In the genomic region with DNA sequence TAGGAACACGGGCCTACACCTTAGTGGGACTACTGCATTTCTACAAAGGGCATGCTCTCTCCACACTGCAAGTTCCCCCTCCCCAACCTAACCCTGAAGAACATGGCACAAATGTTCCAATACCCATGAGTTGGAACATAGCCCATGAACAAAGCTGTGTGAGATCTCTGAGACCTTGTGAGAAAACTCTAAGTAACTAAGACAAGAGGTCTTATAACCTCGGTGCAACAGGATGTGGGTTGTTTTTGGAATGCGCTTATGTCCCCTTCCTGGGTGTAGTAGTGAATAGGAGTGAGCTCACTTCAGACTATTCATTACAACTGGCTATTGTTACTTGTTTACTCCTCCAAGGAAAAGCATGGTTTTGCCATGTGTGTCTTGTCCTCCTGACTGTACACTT, we compare ENCODE assay signal across 22 mouse cellular contexts.
DNase-seq lines count a peak whose midpoint lies in the region; ATAC-seq lines count a peak whose summit lies in the region.
"Had no signal": no experiment of that assay in that cellular context is flagged by ENCODE, and none has a peak within 500 bp of the region (broad histone marks: within the 10 kb centered on the region; RNA-seq: fewer than 3 reads in every experiment).

No protein-coding gene starts in this region.

- no peak overlapping the region for H3K27ac ChIP-seq in hindbrain, embryonic 16.5 days (ENCODE audit: low read depth, low read length)
- H3K27ac ChIP-seq in liver, embryonic 11.5 days (ENCODE audit: low read depth, low read length), result no peak overlapping the region
- H3K27ac ChIP-seq: embryonic facial prominence, embryonic 10.5 days; embryonic facial prominence, embryonic 12.5 days; forebrain, embryonic 13.5 days; forebrain, embryonic 15.5 days had no signal

- H3K4me2 ChIP-seq in hindbrain, embryonic 16.5 days (ENCODE audit: low read length), result no peak overlapping the region
- H3K4me2 ChIP-seq in liver, embryonic 11.5 days, result no peak overlapping the region
- H3K4me2 ChIP-seq: embryonic facial prominence, embryonic 12.5 days; forebrain, embryonic 13.5 days; forebrain, embryonic 15.5 days had no signal

- no peaks in the 10 kb centered on the region for H3K27me3 ChIP-seq in hindbrain, embryonic 16.5 days (replicated peaks; ENCODE audit: control insufficient read depth, insufficient read depth, low read length)
- H3K27me3 ChIP-seq in liver, embryonic 11.5 days (replicated peaks; ENCODE audit: control insufficient read depth, insufficient read depth, low read length), result no peaks in the 10 kb centered on the region
- H3K27me3 ChIP-seq: forebrain, embryonic 13.5 days; forebrain, embryonic 15.5 days had no signal

- H3K4me3 ChIP-seq in hindbrain, embryonic 16.5 days (ENCODE audit: low read length), result no peak overlapping the region
- no peak overlapping the region for H3K4me3 ChIP-seq in liver, embryonic 11.5 days (ENCODE audit: low read depth, low read length)
- H3K4me3 ChIP-seq: embryonic facial prominence, embryonic 10.5 days; embryonic facial prominence, embryonic 12.5 days; forebrain, embryonic 13.5 days; forebrain, embryonic 15.5 days had no signal

- ATAC-seq in hindbrain, embryonic 16.5 days, result no peak
- ATAC-seq in liver, embryonic 11.5 days (replicated peaks; ENCODE audit: low FRiP score), result no peak
- ATAC-seq: activated CD4-positive, CD25-positive, alpha-beta regulatory T cell, adult 4 months had no signal

- DNase-seq in thymus, postnatal 0 days (ENCODE audit: low spot score), result peak; percentile 76
- no peak for DNase-seq in thymus, postnatal 4 days
- DNase-seq in 3T3-L1 (ENCODE audit: low read depth, low spot score), result peak; percentile 12
- DNase-seq in CD4-positive helper T cell, adult 2 months (ENCODE audit: low read depth, low spot score), result peak; percentile 21
- DNase-seq in naive thymus-derived CD4-positive, alpha-beta T cell, adult 2 months (ENCODE audit: low read depth), result peak; percentile 65
- DNase-seq in liver, embryonic 11.5 days (ENCODE audit: low spot score), result no peak
- no peak for DNase-seq in ovary, postnatal 10 days (ENCODE audit: low spot score)
- DNase-seq: adrenal gland, adult 8-10 months; adrenal gland, postnatal 14 days; adrenal gland, postnatal 36 days; B cell, adult 2 months; cerebellum, adult 11-12 months; cerebellum, adult 2 months; cerebellum, adult 9-10 months; cerebellum, postnatal 25 days; forebrain, postnatal 0 days had no signal

- WGBS in hindbrain, embryonic 16.5 days, result 76% methylated on average over 3 of the region's 3 CpGs
- WGBS in liver, embryonic 11.5 days, result 68% methylated on average over 3 of the region's 3 CpGs

- no peaks in the 10 kb centered on the region for H3K9me3 ChIP-seq in hindbrain, embryonic 16.5 days (ENCODE audit: control insufficient read depth, low read length)
- no peaks in the 10 kb centered on the region for H3K9me3 ChIP-seq in liver, embryonic 11.5 days (ENCODE audit: control insufficient read depth, low read length)
- H3K9me3 ChIP-seq: embryonic facial prominence, embryonic 10.5 days; embryonic facial prominence, embryonic 12.5 days; forebrain, embryonic 13.5 days; forebrain, embryonic 15.5 days had no signal

- peaks cover 4% of the 10 kb centered on the region; the same call in 1 of the 2 replicates for H3K4me1 ChIP-seq in hindbrain, embryonic 16.5 days (ENCODE audit: control insufficient read depth, insufficient read depth, low read depth, low read length)
- no peaks in the 10 kb centered on the region for H3K4me1 ChIP-seq in liver, embryonic 11.5 days (replicated peaks; ENCODE audit: control insufficient read depth, insufficient read depth, low read length)

- peaks cover 3% of the 10 kb centered on the region; the same call in 1 of the 2 replicates for H3K36me3 ChIP-seq in hindbrain, embryonic 16.5 days (ENCODE audit: control insufficient read depth, insufficient read depth, low read length)
- H3K36me3 ChIP-seq in liver, embryonic 11.5 days (ENCODE audit: control insufficient read depth, insufficient read depth, low read length), result no peaks in the 10 kb centered on the region
- H3K36me3 ChIP-seq: embryonic facial prominence, embryonic 10.5 days; embryonic facial prominence, embryonic 12.5 days; forebrain, embryonic 15.5 days had no signal

- H3K9ac ChIP-seq in hindbrain, embryonic 16.5 days (ENCODE audit: low read depth, low read length), result no peak overlapping the region
- no peak overlapping the region for H3K9ac ChIP-seq in liver, embryonic 11.5 days (ENCODE audit: low read depth, low read length)
- H3K9ac ChIP-seq: embryonic facial prominence, embryonic 12.5 days; forebrain, embryonic 13.5 days; forebrain, embryonic 15.5 days; forebrain, postnatal 0 days had no signal

Comparison
In these comparisons a context has a peak if more than half of its experiments do, and no peak if none do; other contexts are left out.
1. DNase-seq: peak in thymus, postnatal 0 days (single experiment), 3T3-L1 (single experiment), CD4-positive helper T cell, adult 2 months (single experiment) and naive thymus-derived CD4-positive, alpha-beta T cell, adult 2 months (single experiment); none in thymus, postnatal 4 days (single experiment), liver, embryonic 11.5 days (single experiment) and ovary, postnatal 10 days (single experiment).